Mouse (Mus musculus) testis, adult 2 months (tissue): ENCODE results near the gene Nlk.

Experiments used
- CTCF ChIP-seq: fragments of 200-500 bp; IDR thresholded peaks from 2 replicates; pipeline ENCODE4 v1.5.1; 2012; ENCODE audit warnings: low read depth, mild to moderate bottlenecking, inconsistent platforms, low read length, moderate library complexity; ENCODE audit not compliant: control insufficient read depth, insufficient read depth, insufficient replicate concordance
- POLR2A ChIP-seq: fragments of 200-500 bp; IDR thresholded peaks from 2 replicates; pipeline ENCODE4 v1.6.1; 2012; ENCODE audit warnings: low read depth, mild to moderate bottlenecking, inconsistent platforms, low read length, moderate library complexity; ENCODE audit not compliant: control insufficient read depth

GRCm38 (mm10) chr11:78632782-78633181 lies 64.4 kb downstream of the Nlk start:
- TF ChIP-seq CTCF (no peak), POLR2A (no peak)
